Comparison of ENCODE assay signal across 27 mouse cellular contexts in the genomic region with DNA sequence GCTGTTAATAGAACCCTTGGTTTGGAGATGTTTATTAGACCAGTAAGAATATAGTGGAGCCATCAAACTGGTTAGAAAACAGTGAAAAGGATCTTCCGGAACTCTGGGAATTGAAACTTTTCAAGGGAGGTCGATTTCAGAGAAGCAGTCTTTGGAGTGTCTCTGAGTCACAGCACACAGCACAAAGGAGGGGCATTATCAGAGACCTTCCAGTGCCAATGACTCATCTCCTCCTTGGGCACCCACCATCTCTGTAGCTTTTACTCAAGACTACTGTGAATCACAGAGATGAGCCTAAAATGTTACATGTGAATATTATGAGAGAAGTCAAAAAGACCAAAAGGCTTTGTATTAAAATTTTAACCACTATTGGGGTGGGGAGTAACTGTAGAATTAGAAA.
DNase-seq lines count a peak whose midpoint lies in the region; ATAC-seq lines count a peak whose summit lies in the region.
"Had no signal": no experiment of that assay in that cellular context is flagged by ENCODE, and none has a peak within 500 bp of the region (broad histone marks: within the 10 kb centered on the region; RNA-seq: fewer than 3 reads in every experiment).

No protein-coding gene starts in this region.

- no peaks in the 10 kb centered on the region for H3K4me1 ChIP-seq in hindbrain, embryonic 16.5 days (ENCODE audit: control insufficient read depth, insufficient read depth, low read depth, low read length)
- H3K4me1 ChIP-seq: forebrain, embryonic 10.5 days; forebrain, embryonic 13.5 days; heart, embryonic 10.5 days; heart, embryonic 13.5 days had no signal

- H3K27me3 ChIP-seq in hindbrain, embryonic 16.5 days (replicated peaks; ENCODE audit: control insufficient read depth, insufficient read depth, low read length) = no peaks in the 10 kb centered on the region
- H3K27me3 ChIP-seq: CH12.LX; forebrain, embryonic 13.5 days; heart, embryonic 13.5 days had no signal

- no peak overlapping the region for H3K27ac ChIP-seq in hindbrain, embryonic 16.5 days (ENCODE audit: low read depth, low read length)
- H3K27ac ChIP-seq: forebrain, embryonic 10.5 days; forebrain, embryonic 13.5 days; heart, adult 2 months; heart, embryonic 10.5 days; heart, embryonic 13.5 days; hindbrain, embryonic 14.5 days had no signal

- DNase-seq in adrenal gland, postnatal 36 days = peak; percentile 6 to 16
- DNase-seq in adrenal gland, adult 8-10 months = no peak
- DNase-seq in 416B (ENCODE audit: low read depth) = peak; percentile 32
- peak; percentile 74 for DNase-seq in Muller cell, postnatal 12 days (ENCODE audit: inconsistent ontology term)
- DNase-seq: adrenal gland, postnatal 25 days; B cell, adult 2 months; cerebellum, adult 11 months; cerebellum, adult 2 months; cerebellum, adult 9-11 months; cerebellum, postnatal 25 days; gastrocnemius, postnatal 10 days; gastrocnemius, postnatal 36 days; heart, adult 2 months; heart, postnatal 14 days; heart, postnatal 4 days; kidney, adult 2 months had no signal

- no peaks in the 10 kb centered on the region for H3K36me3 ChIP-seq in hindbrain, embryonic 16.5 days (ENCODE audit: control insufficient read depth, insufficient read depth, low read length)
- H3K36me3 ChIP-seq: G1E; heart, embryonic 10.5 days; heart, embryonic 13.5 days had no signal

- no peak for ATAC-seq in megakaryocyte progenitor cell, adult 5-6 weeks (replicated peaks; ENCODE audit: poor library complexity)
- ATAC-seq in hindbrain, embryonic 16.5 days = no peak
- ATAC-seq: forebrain, embryonic 13.5 days; forebrain, embryonic 16.5 days; intestine, postnatal 0 days had no signal

- no peaks in the 10 kb centered on the region for H3K9me3 ChIP-seq in hindbrain, embryonic 16.5 days (ENCODE audit: control insufficient read depth, low read length)
- H3K9me3 ChIP-seq: forebrain, embryonic 10.5 days; forebrain, embryonic 13.5 days; G1E; heart, embryonic 10.5 days; heart, embryonic 13.5 days had no signal

- H3K9ac ChIP-seq in hindbrain, embryonic 16.5 days (ENCODE audit: low read depth, low read length) = no peak overlapping the region
- H3K9ac ChIP-seq: forebrain, embryonic 13.5 days; heart, embryonic 13.5 days; hindbrain, embryonic 14.5 days had no signal

- no peak overlapping the region for H3K4me2 ChIP-seq in hindbrain, embryonic 16.5 days (ENCODE audit: low read length)
- H3K4me2 ChIP-seq: forebrain, embryonic 13.5 days; heart, embryonic 13.5 days; hindbrain, embryonic 14.5 days had no signal

- H3K4me3 ChIP-seq in hindbrain, embryonic 16.5 days (ENCODE audit: low read length) = no peak overlapping the region
- H3K4me3 ChIP-seq: forebrain, embryonic 10.5 days; forebrain, embryonic 13.5 days; heart, adult 2 months; heart, embryonic 10.5 days; heart, embryonic 13.5 days had no signal

- WGBS in hindbrain, embryonic 16.5 days = 98% methylated on average over 2 of the region's 2 CpGs
